Mouse (Mus musculus) embryonic facial prominence, embryonic 15.5 days (tissue): Measurements from ENCODE around the gene Pck1. TPM values are rescaled to one million over a fixed set of nuclear protein-coding genes. Genes with fewer than 3 reads are reported as not detected.

ENCODE experiments used
- ATAC-seq: fragments of 200-750 bp; cut with Nextera tagmentation; 2 replicates; pipeline ENCODE4 v1.8.0; 2017; ENCODE audit warnings: low read depth, moderate TSS enrichment; ENCODE audit not compliant: insufficient number of reproducible peaks, low FRiP score, low TSS enrichment
- H3K27ac ChIP-seq: fragments of 300-500 bp; sonication (generic); replicated peaks from 2 replicates; pipeline ENCODE4 v1.5.1; 2015; ENCODE audit warnings: mild to moderate bottlenecking, inconsistent platforms
- H3K27me3 ChIP-seq: fragments of 300-500 bp; sonication (generic); 2 replicates; pipeline ENCODE4 v1.6.1; 2015; ENCODE audit warnings: inconsistent platforms
- H3K36me3 ChIP-seq: fragments of 300-500 bp; sonication (generic); 2 replicates; pipeline ENCODE4 v1.6.1; 2015; ENCODE audit warnings: mild to moderate bottlenecking, inconsistent platforms
- H3K4me1 ChIP-seq: fragments of 300-500 bp; sonication (generic); 2 replicates; pipeline ENCODE4 v1.6.1; 2015; ENCODE audit warnings: inconsistent platforms
- H3K4me2 ChIP-seq: fragments of 300-500 bp; sonication (generic); replicated peaks from 2 replicates; pipeline ENCODE4 v1.6.1; 2015; ENCODE audit warnings: mild to moderate bottlenecking, inconsistent platforms
- H3K4me3 ChIP-seq: fragments of 300-500 bp; sonication (generic); replicated peaks from 2 replicates; pipeline ENCODE4 v1.5.1; 2015; ENCODE audit warnings: mild to moderate bottlenecking, inconsistent platforms
- H3K9ac ChIP-seq: fragments of 300-500 bp; sonication (generic); 2 replicates; pipeline ENCODE4 v1.6.1; 2015; ENCODE audit warnings: inconsistent platforms
- H3K9me3 ChIP-seq: fragments of 300-500 bp; sonication (generic); replicated peaks from 2 replicates; pipeline ENCODE4 v1.6.1; 2016; ENCODE audit warnings: inconsistent platforms
- WGBS: fragments of 180-500 bp; shearing (Covaris S2); methylation state at CpG from one replicate; pipeline ENCODE4 v1.1.7; 2015; 5-methylcytosine and 5-hydroxymethylcytosine counted together
- polyA plus RNA-seq: library from polyadenylated mRNA; unstranded; fragments of >200 nt; fragmentation: Nextera tagmentation; extraction: Ambion mirVana; gene quantifications from 2 replicates; pipeline ENCODE4 v1.2.1, GENCODE M21; 2015

Gene Pck1
- polyA plus RNA-seq, 1 experiment from 2014 or later = not detected

DNA sequence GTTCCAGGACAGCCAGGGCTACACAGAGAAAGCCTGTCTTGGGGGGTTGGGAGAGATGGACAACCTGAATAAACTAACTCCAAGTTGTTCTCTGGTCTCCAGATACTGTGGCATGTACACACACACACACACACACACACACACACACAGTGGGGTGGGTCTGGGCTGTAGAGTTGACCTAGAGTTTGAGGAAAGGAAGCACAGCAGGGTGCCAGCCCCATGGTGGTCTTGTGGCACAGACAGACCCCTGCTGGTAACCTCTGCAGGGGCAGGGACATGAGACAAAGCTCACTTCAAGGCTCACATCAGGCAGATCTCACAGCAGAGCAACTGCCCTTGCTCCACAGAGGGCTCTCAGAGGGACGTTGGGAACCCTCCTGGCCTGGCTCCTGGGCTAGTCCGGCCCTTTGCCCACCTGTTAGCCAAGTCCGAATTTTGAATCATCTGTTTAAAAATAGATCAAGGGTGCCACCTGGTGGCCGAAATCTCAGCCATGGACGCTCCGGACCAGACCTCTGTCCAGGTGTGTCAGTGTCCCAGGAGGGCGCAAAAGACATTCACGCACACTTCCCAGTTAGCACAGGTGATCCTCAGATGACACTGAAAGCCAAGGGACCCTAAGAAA, 31.1 kb downstream of the Pck1 start:
- Histone ChIP-seq H3K27ac (no peak overlapping the region), H3K27me3 (peaks cover 9% of the 10 kb centered on the region; the same call in 1 of the 2 replicates), H3K4me2 (no peak overlapping the region), H3K4me3 (no peak overlapping the region), H3K9me3 (no peaks in the 10 kb centered on the region), H3K36me3 (no peaks in the 10 kb centered on the region), H3K4me1 (peaks cover 11% of the 10 kb centered on the region), H3K9ac (no peak overlapping the region)
- 6% methylated on average over 8 of the region's 8 CpGs for WGBS
- ATAC-seq = no peak

- 57% methylated on average over 11 of the region's 11 CpGs for WGBS
- H3K27ac ChIP-seq = no peak overlapping the region
- no peak overlapping the region for H3K9ac ChIP-seq
- no peak overlapping the region for H3K4me3 ChIP-seq
- peaks cover 9% of the 10 kb centered on the region; the same call in 1 of the 2 replicates for H3K27me3 ChIP-seq
- H3K4me1 ChIP-seq = peaks cover 11% of the 10 kb centered on the region
- no peaks in the 10 kb centered on the region for H3K36me3 ChIP-seq
- no peak for ATAC-seq
- H3K4me2 ChIP-seq = no peak overlapping the region
- H3K9me3 ChIP-seq = no peaks in the 10 kb centered on the region
Observed at GRCm38 (mm10) chr2:173184475-173185080, 31.7 kb downstream of the Pck1 start.

GRCm38 (mm10) chr2:173185282-173185681, 32.4 kb downstream of the Pck1 start:
- Histone ChIP-seq H3K4me2 (no peak overlapping the region), H3K9ac (no peak overlapping the region), H3K4me1 (peaks cover 11% of the 10 kb centered on the region), H3K27me3 (peaks cover 9% of the 10 kb centered on the region; the same call in 1 of the 2 replicates), H3K36me3 (no peaks in the 10 kb centered on the region), H3K27ac (no peak overlapping the region), H3K4me3 (no peak overlapping the region), H3K9me3 (no peaks in the 10 kb centered on the region)
- ATAC-seq = no peak
- 70% methylated on average over 6 of the region's 6 CpGs for WGBS

DNA sequence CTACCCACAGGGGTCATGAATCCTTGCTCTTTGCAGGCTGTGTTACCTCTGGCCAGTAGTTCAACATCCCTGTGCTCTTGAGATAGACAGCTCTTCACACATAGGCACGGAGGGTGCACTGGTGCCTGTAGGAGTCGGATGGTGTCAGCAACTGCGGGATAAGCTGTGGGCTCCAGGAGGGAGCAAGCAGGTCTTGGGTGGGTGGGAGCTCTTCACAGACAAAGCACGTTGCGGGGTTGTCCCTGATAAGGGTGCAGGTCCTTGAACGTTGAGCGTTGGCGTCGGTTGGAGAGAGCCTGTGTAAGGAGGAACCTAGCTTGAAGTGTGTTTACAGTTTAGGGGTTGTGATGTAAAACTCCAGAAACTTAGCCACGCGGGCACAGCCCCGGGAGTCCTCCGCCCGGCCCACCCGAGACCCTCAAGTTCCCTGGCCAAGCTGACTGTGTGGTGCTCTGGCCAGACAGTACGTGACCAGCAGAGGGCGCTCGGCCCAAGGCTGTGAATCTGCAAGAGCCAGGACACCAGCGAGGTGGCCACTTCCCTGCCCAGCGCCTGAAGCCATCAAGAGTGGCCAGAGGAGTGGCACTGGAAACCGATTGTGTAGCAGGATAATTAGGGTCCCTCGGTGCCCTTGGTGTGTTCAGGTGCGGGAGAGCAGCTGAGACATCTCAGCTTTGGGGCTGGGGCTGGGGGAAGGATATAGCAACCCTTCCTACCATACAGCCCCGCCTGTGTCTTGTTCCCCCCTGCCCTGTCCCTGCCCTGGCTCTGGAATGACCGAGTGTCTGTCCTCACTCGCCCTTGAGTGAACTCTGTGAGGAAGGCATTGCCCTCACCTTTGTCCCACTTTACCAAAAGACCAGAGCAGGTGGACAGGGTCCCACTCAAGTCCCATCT, 33.4 kb downstream of the Pck1 start:
- Histone ChIP-seq H3K4me1 (peaks cover 11% of the 10 kb centered on the region), H3K27ac (no peak overlapping the region), H3K9me3 (no peaks in the 10 kb centered on the region), H3K36me3 (no peaks in the 10 kb centered on the region), H3K27me3 (peaks cover 9% of the 10 kb centered on the region; the same call in 1 of the 2 replicates), H3K4me3 (no peak overlapping the region), H3K4me2 (0 out of 2 replicates have a peak overlapping the region, but pooled peaks have one; percentile 23), H3K9ac (no peak overlapping the region)
- 0 out of 2 replicates have a peak, but pooled peaks have one; percentile 20 for ATAC-seq
- WGBS = 31% methylated on average over 26 of the region's 26 CpGs

DNA sequence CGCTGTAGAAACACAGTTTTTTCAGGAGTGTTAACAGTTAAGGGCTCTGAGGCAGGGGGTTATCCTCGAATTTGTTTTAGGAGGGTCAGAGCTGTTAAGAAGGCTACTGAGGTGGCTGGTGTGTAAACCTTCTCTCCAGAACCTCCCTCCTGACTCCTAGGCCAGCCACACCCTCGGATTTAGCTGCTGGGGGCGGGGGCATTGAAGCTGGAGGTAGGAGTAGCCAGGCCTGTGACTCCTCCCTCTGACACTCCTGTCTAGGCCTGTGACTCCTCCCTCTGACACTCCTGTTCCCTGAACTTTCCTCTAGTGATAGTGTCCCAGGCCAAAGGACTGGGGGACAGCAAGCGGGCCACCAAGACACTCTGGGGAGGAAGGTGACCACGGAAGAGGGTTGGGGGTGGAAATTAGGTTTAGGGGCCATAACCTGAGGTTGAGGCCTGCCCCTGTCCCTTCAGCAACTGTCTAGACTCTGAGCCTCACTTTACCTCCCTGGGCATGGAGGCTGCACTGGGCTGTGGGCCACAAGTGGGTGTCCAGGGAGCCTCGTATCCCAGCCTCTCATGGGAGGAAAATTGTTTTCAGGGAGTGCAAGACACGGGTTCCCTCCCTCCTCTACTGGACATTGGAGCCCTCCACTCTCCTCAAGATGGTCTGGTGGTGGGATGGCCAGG, 34.5 kb downstream of the Pck1 start:
- WGBS = 40% methylated on average over 8 of the region's 8 CpGs
- 0 out of 2 replicates have a peak, but pooled peaks have one; percentile 17 for ATAC-seq

GRCm38 (mm10) chr2:173194796-173195195, 41.9 kb downstream of the Pck1 start:
- ATAC-seq = no peak
- Histone ChIP-seq H3K4me3 (no peak overlapping the region), H3K36me3 (no peaks in the 10 kb centered on the region), H3K27ac (no peak overlapping the region), H3K27me3 (no peaks in the 10 kb centered on the region), H3K9me3 (no peaks in the 10 kb centered on the region), H3K9ac (no peak overlapping the region), H3K4me2 (no peak overlapping the region), H3K4me1 (no peaks in the 10 kb centered on the region)
- 79% methylated on average over 4 of the region's 4 CpGs for WGBS

More for the DNA sequence above, 34.5 kb downstream of the Pck1 start:
- H3K27me3 ChIP-seq = peaks cover 9% of the 10 kb centered on the region; the same call in 1 of the 2 replicates
- no peak overlapping the region for H3K9ac ChIP-seq
- H3K36me3 ChIP-seq = no peaks in the 10 kb centered on the region
- no peaks in the 10 kb centered on the region for H3K9me3 ChIP-seq
- no peak overlapping the region for H3K4me3 ChIP-seq
- H3K4me1 ChIP-seq = peaks cover 11% of the 10 kb centered on the region
- no peak overlapping the region for H3K27ac ChIP-seq
- H3K4me2 ChIP-seq = no peak overlapping the region

- Histone ChIP-seq H3K27me3 (no peaks in the 10 kb centered on the region), H3K9me3 (no peaks in the 10 kb centered on the region), H3K27ac (no peak overlapping the region), H3K9ac (no peak overlapping the region), H3K36me3 (no peaks in the 10 kb centered on the region), H3K4me1 (no peaks in the 10 kb centered on the region), H3K4me3 (no peak overlapping the region), H3K4me2 (no peak overlapping the region)
- WGBS = 85% methylated on average over 19 of the region's 19 CpGs
- ATAC-seq = no peak
Observed at GRCm38 (mm10) chr2:173202924-173203689, 50.3 kb downstream of the Pck1 start.

GRCm38 (mm10) chr2:173203726-173204125, 50.9 kb downstream of the Pck1 start:
- no peak overlapping the region for H3K4me2 ChIP-seq
- H3K27me3 ChIP-seq = no peaks in the 10 kb centered on the region
- no peaks in the 10 kb centered on the region for H3K9me3 ChIP-seq
- H3K36me3 ChIP-seq = no peaks in the 10 kb centered on the region
- no peak overlapping the region for H3K27ac ChIP-seq
- H3K4me3 ChIP-seq = no peak overlapping the region
- ATAC-seq = no peak
- 83% methylated on average over 3 of the region's 3 CpGs for WGBS
- H3K9ac ChIP-seq = no peak overlapping the region
- H3K4me1 ChIP-seq = no peaks in the 10 kb centered on the region

- no peak for ATAC-seq
- WGBS = 65% methylated on average over 4 of the region's 4 CpGs
- Histone ChIP-seq H3K27ac (no peak overlapping the region), H3K4me2 (no peak overlapping the region), H3K4me3 (no peak overlapping the region), H3K36me3 (no peaks in the 10 kb centered on the region), H3K9me3 (no peaks in the 10 kb centered on the region), H3K27me3 (no peaks in the 10 kb centered on the region), H3K4me1 (no peaks in the 10 kb centered on the region), H3K9ac (no peak overlapping the region)
Observed at GRCm38 (mm10) chr2:173204671-173205070, 51.8 kb downstream of the Pck1 start.

DNA sequence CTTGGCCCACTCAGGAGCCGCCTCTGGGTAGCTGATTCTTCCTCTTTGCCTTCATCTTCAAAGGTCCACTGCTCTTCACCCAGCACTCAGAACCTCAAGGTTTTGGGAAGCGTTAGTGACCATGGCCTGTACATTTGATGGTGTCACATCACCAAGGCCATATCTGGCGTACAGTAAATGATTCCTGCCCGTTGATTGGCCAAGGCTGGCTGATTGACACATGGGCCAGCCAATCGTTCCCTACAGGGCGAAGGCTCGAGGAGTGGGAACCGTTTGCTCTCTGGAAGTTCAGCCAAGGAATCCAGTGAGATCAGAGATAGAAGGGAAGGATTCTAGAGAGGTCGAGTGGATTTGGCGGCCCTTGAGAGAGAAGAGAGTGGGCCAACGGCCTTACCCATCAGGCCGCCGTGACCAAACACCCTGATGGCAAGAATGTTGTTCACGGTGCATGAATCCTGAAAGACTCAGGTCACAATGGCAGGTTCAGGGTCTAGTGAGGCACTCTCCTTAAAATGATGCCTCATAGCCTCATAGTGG, 52.8 kb downstream of the Pck1 start:
- no peaks in the 10 kb centered on the region for H3K9me3 ChIP-seq
- no peaks in the 10 kb centered on the region for H3K27me3 ChIP-seq
- H3K9ac ChIP-seq = no peak overlapping the region
- no peak overlapping the region for H3K27ac ChIP-seq
- no peaks in the 10 kb centered on the region for H3K36me3 ChIP-seq
- H3K4me1 ChIP-seq = no peaks in the 10 kb centered on the region
- WGBS = 94% methylated on average over 14 of the region's 14 CpGs
- no peak overlapping the region for H3K4me2 ChIP-seq
- ATAC-seq = no peak
- no peak overlapping the region for H3K4me3 ChIP-seq
